Mouse (Mus musculus) cortical plate, adult 2 months (tissue): ENCODE data around the gene Hsd17b13.

Source experiments
- CTCF ChIP-seq: fragments of 200-500 bp; IDR thresholded peaks from 2 replicates; pipeline ENCODE4 v1.5.1; 2011; ENCODE audit warnings: mild to moderate bottlenecking, control low read depth, low read length; ENCODE audit not compliant: insufficient read depth; ENCODE audit errors: extremely low read depth
- POLR2A ChIP-seq: fragments of 200-500 bp; IDR thresholded peaks from 2 replicates; pipeline ENCODE4 v1.6.1; 2011; ENCODE audit warnings: mild to moderate bottlenecking, low read length, control low read depth; ENCODE audit not compliant: insufficient read depth; ENCODE audit errors: extremely low read depth

DNA sequence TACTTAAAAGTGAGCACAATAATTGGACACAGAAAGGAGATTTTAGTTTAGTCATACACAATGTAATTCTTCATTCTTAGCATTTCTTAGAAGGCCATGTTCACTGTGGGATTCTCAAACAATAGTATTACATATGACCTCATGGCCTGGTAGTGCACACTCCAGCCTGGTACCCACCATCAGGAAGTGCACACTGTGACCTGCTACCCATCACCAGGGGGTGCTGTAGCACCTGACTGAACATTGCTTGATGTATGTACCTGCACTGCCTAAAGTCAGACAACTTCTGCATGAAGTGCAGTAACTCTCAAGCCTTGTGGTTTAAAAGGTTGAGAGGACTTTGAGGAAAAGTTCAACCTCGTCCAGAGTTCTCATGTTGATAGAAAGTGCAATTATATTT lies 16.4 kb upstream of the Hsd17b13 start:
- TF ChIP-seq CTCF (peak; percentile 25), POLR2A (no peak)
